Mouse (Mus musculus) liver, adult 2 months (tissue): Measurements from ENCODE around the gene Gm34653.
A peak's percentile ranks its signal among the peaks of the same experiment; 100 is the strongest.

Experiments used
- CTCF ChIP-seq: fragments of 200-500 bp; IDR thresholded peaks from 2 replicates; pipeline ENCODE4 v1.5.1; 2011; ENCODE audit warnings: low read depth, low read length, control low read depth
- POLR2A ChIP-seq: fragments of 200-500 bp; IDR thresholded peaks from 2 replicates; pipeline ENCODE4 v1.6.1; 2011; ENCODE audit warnings: low read length, control low read depth; ENCODE audit not compliant: insufficient read depth; ENCODE audit errors: extremely low read depth

- TF ChIP-seq POLR2A (peak; percentile 66), CTCF (no peak)
Measured at GRCm38 (mm10) chr2:34870520-34871474, 38.0 kb downstream of the Gm34653 start.
